Mouse (Mus musculus): ENCODE results near the gene Lamp2.
"Not testable (repeated sequence)": the region's sequence is repeated elsewhere in the genome, so short reads cannot be mapped to it uniquely, and the experiment has no call there.

- not testable (repeated sequence) for TF ChIP-seq CTCF, POLR2A (IDR thresholded peaks at IDR 0.05; ENCODE audit: insufficient read depth, low read depth, low read length)
Measured at GRCm38 (mm10) chrX:38485464-38485863, 29.2 kb upstream of the Lamp2 start.
